Mouse (Mus musculus) brain, adult 2 months (tissue): Measurements from ENCODE around the gene Rasl10b.

Experiments used
- DNase-seq: peaks from one replicate; pipeline ENCODE4 v3.0.0; 2011; ENCODE audit warnings: low read depth, low spot score

Rasl10b gene

GRCm38 (mm10) chr11:83409087-83409754, at the start of gene Rasl10b:
TSS of gene Rasl10b (plus strand) at chr11:83409137.
- peak; percentile 60 for DNase-seq

GRCm38 (mm10) chr11:83364656-83365055, 44.3 kb upstream of the Rasl10b start:
- peak; percentile 45 for DNase-seq

- peak; percentile 85 for DNase-seq
These were observed 37.7 kb upstream of the Rasl10b start for GRCm38 (mm10) chr11:83371267-83371666.

GRCm38 (mm10) chr11:83379745-83380341, 29.1 kb upstream of the Rasl10b start:
- no peak for DNase-seq

- DNase-seq, result peak; percentile 71
These were observed 25.9 kb upstream of the Rasl10b start for GRCm38 (mm10) chr11:83382876-83383531.

GRCm38 (mm10) chr11:83383532-83383887, 25.4 kb upstream of the Rasl10b start:
- no peak for DNase-seq

- peak; percentile 94 for DNase-seq
These were observed 15.9 kb upstream of the Rasl10b start for GRCm38 (mm10) chr11:83393062-83393461.

- DNase-seq, result peak; percentile 83
These were observed 14.0 kb upstream of the Rasl10b start for GRCm38 (mm10) chr11:83394802-83395439.

GRCm38 (mm10) chr11:83397626-83398025, 11.3 kb upstream of the Rasl10b start:
- no peak for DNase-seq

GRCm38 (mm10) chr11:83398724-83399123, 10.2 kb upstream of the Rasl10b start:
- DNase-seq, result no peak

- no peak for DNase-seq
These were observed 5.2 kb upstream of the Rasl10b start for GRCm38 (mm10) chr11:83403787-83404186.

- DNase-seq, result peak; percentile 69
These were observed 2.5 kb upstream of the Rasl10b start for GRCm38 (mm10) chr11:83406391-83406790.

GRCm38 (mm10) chr11:83408242-83408641, 695 bp upstream of the Rasl10b start:
- no peak for DNase-seq

- peak; percentile 30 for DNase-seq
These were observed 905 bp downstream of the Rasl10b start for GRCm38 (mm10) chr11:83409792-83410291.

- peak; percentile 64 for DNase-seq
These were observed 1.6 kb downstream of the Rasl10b start for GRCm38 (mm10) chr11:83410510-83410909.

- no peak for DNase-seq
These were observed 8.1 kb downstream of the Rasl10b start for GRCm38 (mm10) chr11:83417080-83417479.

GRCm38 (mm10) chr11:83417708-83418107, 8.8 kb downstream of the Rasl10b start:
- DNase-seq, result peak; percentile 73

GRCm38 (mm10) chr11:83418566-83418965, 9.6 kb downstream of the Rasl10b start:
- peak; percentile 90 for DNase-seq

GRCm38 (mm10) chr11:83420338-83420737, 11.4 kb downstream of the Rasl10b start:
- DNase-seq, result peak; percentile 58

- no peak for DNase-seq
These were observed 12.4 kb downstream of the Rasl10b start for GRCm38 (mm10) chr11:83421305-83421704.

GRCm38 (mm10) chr11:83424681-83425080, 15.7 kb downstream of the Rasl10b start:
- DNase-seq, result peak; percentile 79

- DNase-seq, result no peak
These were observed 18.0 kb downstream of the Rasl10b start for GRCm38 (mm10) chr11:83426964-83427363.
